Mouse (Mus musculus): Measurements from ENCODE around the gene Paqr9. TPM values are rescaled to one million over a fixed set of nuclear protein-coding genes. Genes with fewer than 3 reads are reported as not detected.

Gene Paqr9
- polyA plus RNA-seq, 1 experiment from 2014 or later, result 2.8 TPM

DNA sequence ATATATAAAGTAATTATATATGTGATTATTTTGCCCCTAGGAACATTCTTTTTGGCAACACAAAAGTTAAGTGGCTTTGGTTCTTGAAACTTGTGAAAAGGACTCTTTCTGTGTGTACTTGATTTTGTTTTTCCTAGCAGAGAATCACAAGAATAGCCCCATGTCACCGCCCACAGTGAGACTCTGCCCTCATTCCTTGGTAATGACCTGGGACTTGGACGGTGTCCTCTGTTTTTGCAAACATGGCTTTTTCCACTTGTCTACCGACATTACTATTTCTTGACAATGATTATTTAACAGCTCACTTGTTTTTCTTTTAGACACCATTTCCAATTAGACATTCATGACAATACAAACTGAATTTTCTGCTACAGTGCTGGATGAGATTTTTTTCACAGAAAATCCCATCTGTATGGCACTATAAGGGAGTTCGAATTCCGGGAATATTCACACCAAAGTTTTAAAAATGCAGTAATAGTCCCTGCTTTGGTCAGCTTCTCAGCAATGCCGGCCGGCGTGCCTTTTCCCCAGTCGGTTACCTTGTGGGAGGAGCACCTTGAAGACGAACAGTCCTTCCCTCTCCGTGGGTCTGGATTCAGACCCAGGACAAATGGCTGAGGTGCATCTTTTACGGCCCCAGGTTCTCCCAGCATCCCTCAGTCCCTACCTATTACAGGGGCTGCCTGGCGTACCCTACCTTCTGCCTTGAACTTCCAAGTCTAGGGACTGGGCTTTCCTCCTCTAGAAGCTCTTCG, 55.6 kb downstream of the Paqr9 start:
- H3K27ac ChIP-seq, result no peak overlapping the region; the same call in 1 of the 2 replicates
- H3K9me3 ChIP-seq (replicated peaks; ENCODE audit: low read length), result no peaks in the 10 kb centered on the region
- no peak for TF ChIP-seq CTCF (IDR thresholded peaks at IDR 0.05; ENCODE audit: low read depth)
- ATAC-seq (replicated peaks; ENCODE audit: low FRiP score, low read depth), result peak; percentile 67; the same call in 1 of the 2 replicates
- 62% methylated on average over 14 of the region's 14 CpGs for WGBS
- peak; percentile 27 for DNase-seq (ENCODE audit: low spot score)
- no peaks in the 10 kb centered on the region for H3K27me3 ChIP-seq (ENCODE audit: insufficient read depth, low read length)
- no peak overlapping the region for H3K9ac ChIP-seq (ENCODE audit: low read depth, low read length)
- H3K4me2 ChIP-seq (ENCODE audit: low read length), result no peak overlapping the region
- no peak overlapping the region for H3K4me3 ChIP-seq (replicated peaks; ENCODE audit: low read depth, low read length)
- no peaks in the 10 kb centered on the region for H3K36me3 ChIP-seq (ENCODE audit: insufficient read depth, low read length)
- H3K4me1 ChIP-seq (replicated peaks; ENCODE audit: insufficient read depth, low read length), result no peaks in the 10 kb centered on the region

DNA sequence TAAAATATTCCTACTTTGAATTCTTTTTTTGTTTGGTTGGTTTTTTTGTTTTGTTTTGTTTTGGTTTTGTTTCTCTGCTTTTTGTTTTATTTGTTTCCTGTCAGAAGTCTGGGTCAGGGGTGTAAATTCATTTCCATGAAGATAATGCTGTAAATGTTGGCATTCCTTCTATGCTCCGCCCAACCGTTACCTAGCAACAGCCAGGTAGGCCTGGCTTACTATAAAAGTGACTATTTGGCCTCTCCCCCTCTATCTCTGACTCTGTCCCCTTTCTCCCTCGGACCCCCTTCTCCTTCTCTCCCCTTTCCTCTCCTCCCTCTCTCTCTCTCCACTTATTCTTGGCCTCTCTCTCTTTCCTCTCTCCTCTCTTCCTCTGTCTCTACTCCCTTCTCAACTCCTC, 56.5 kb downstream of the Paqr9 start:
- DNase-seq (ENCODE audit: low spot score), result no peak
- H3K27ac ChIP-seq, result no peak overlapping the region
- ATAC-seq (replicated peaks; ENCODE audit: low FRiP score, low read depth), result no peak
- no peak overlapping the region for H3K9ac ChIP-seq (ENCODE audit: low read depth, low read length)
- H3K4me1 ChIP-seq (replicated peaks; ENCODE audit: insufficient read depth, low read length), result no peaks in the 10 kb centered on the region
- H3K4me2 ChIP-seq (ENCODE audit: low read length), result no peak overlapping the region
- H3K9me3 ChIP-seq (replicated peaks; ENCODE audit: low read length), result no peaks in the 10 kb centered on the region
- H3K27me3 ChIP-seq (ENCODE audit: insufficient read depth, low read length), result no peaks in the 10 kb centered on the region
- H3K36me3 ChIP-seq (ENCODE audit: insufficient read depth, low read length), result no peaks in the 10 kb centered on the region
- no peak overlapping the region for H3K4me3 ChIP-seq (replicated peaks; ENCODE audit: low read depth, low read length)
- 74% methylated on average over 3 of the region's 3 CpGs for WGBS
- TF ChIP-seq CTCF (IDR thresholded peaks at IDR 0.05; ENCODE audit: low read depth), result no peak

Other genes starting within 250 kb of the Paqr9 start
- 4.8 and 5.5 TPM in 2 replicates for gene Chst2, start 152.9 kb upstream of the Paqr9 start, polyA plus RNA-seq (2015; fragmentation: Nextera tagmentation; extraction: Ambion mirVana)
- gene U2surp, start 47.7 kb upstream of the Paqr9 start, polyA plus RNA-seq (2015; fragmentation: Nextera tagmentation; extraction: Ambion mirVana), result 138 and 139 TPM in 2 replicates
- gene Pcolce2, start 77.9 kb downstream of the Paqr9 start, polyA plus RNA-seq (2015; fragmentation: Nextera tagmentation; extraction: Ambion mirVana), result 0.88 and 1.5 TPM in 2 replicates
- 5.1 and 5.4 TPM in 2 replicates for gene Trpc1, start 190.7 kb downstream of the Paqr9 start, polyA plus RNA-seq (2015; fragmentation: Nextera tagmentation; extraction: Ambion mirVana)